In genomic region chr3:90466311-90466766, GRCm38 (mm10) we compare ENCODE assay signal across 8 mouse cellular contexts. TPM values are rescaled to one million over a fixed set of nuclear protein-coding genes. Genes with fewer than 3 reads are reported as not detected.
DNase-seq lines count a peak whose midpoint lies in the region; ATAC-seq and TF ChIP-seq lines count a peak whose summit lies in the region.

No protein-coding gene starts in this region.

- H3K9ac ChIP-seq in intestine, embryonic 16.5 days (ENCODE audit: low read depth, low read length): peak overlapping the region; percentile 66; the same call in 1 of the 2 replicates
- peak overlapping the region; percentile 61; the same call in 1 of the 2 replicates for H3K9ac ChIP-seq in midbrain, embryonic 16.5 days (ENCODE audit: low read depth, low read length)

- no peak overlapping the region for H3K27ac ChIP-seq in cortical plate, adult 2 months (ENCODE audit: insufficient read depth, low read length)
- no peak overlapping the region for H3K27ac ChIP-seq in intestine, embryonic 16.5 days (ENCODE audit: low read length)
- H3K27ac ChIP-seq in midbrain, embryonic 16.5 days (ENCODE audit: low read length): no peak overlapping the region

- peak overlapping the region; percentile 85 for H3K4me2 ChIP-seq in intestine, embryonic 16.5 days (ENCODE audit: low read depth, low read length)
- peak overlapping the region; percentile 98 for H3K4me2 ChIP-seq in midbrain, embryonic 16.5 days (ENCODE audit: low read length)

- peak overlapping the region; percentile 35; the same call in 1 of the 2 replicates for H3K4me3 ChIP-seq in cortical plate, adult 2 months (ENCODE audit: insufficient read depth, low read length)
- peak overlapping the region; percentile 64 for H3K4me3 ChIP-seq in intestine, embryonic 16.5 days (ENCODE audit: low read length)
- H3K4me3 ChIP-seq in midbrain, embryonic 16.5 days (ENCODE audit: low read depth, low read length): peak overlapping the region; percentile 65

- H3K27me3 ChIP-seq in intestine, embryonic 16.5 days (replicated peaks; ENCODE audit: control insufficient read depth, insufficient read depth, low read length): peaks cover 35% of the 10 kb centered on the region
- peaks cover 43% of the 10 kb centered on the region for H3K27me3 ChIP-seq in midbrain, embryonic 16.5 days (ENCODE audit: control insufficient read depth, insufficient read depth, low read depth, low read length)

- H3K36me3 ChIP-seq in intestine, embryonic 16.5 days (ENCODE audit: control insufficient read depth, insufficient read depth, low read length): no peaks in the 10 kb centered on the region
- H3K36me3 ChIP-seq in midbrain, embryonic 16.5 days (ENCODE audit: control insufficient read depth, insufficient read depth, low read length): no peaks in the 10 kb centered on the region

- peak; percentile 93 for TF ChIP-seq CTCF in cortical plate, adult 2 months (IDR thresholded peaks at IDR 0.05; ENCODE audit: extremely low read depth, insufficient read depth, low read length)

- under 1% methylated on average over 15 of the region's 15 CpGs for WGBS in intestine, embryonic 16.5 days
- under 1% methylated on average over 15 of the region's 15 CpGs for WGBS in midbrain, embryonic 16.5 days

- peak; percentile 37 for ATAC-seq in intestine, embryonic 16.5 days
- peak; percentile 50 for ATAC-seq in midbrain, embryonic 16.5 days

- peak; percentile 91 for DNase-seq in 3T3-L1 (ENCODE audit: low read depth, low spot score)
- DNase-seq in ZHBTc4 (ENCODE audit: low read depth, low spot score): peak; percentile 76
- DNase-seq in gastrocnemius, postnatal 25 days: peak; percentile 43
- DNase-seq in liver: peak; percentile 38
- peak; percentile 50 to 73 for DNase-seq in urinary bladder, postnatal 36 days (ENCODE audit: low spot score in 2 of 2)

- no peak for TF ChIP-seq POLR2A in cortical plate, adult 2 months (IDR thresholded peaks at IDR 0.05; ENCODE audit: extremely low read depth, insufficient read depth, low read length)

- H3K4me1 ChIP-seq in cortical plate, adult 2 months (ENCODE audit: control insufficient read depth, insufficient read depth, low read length): no peaks in the 10 kb centered on the region
- peaks cover 13% of the 10 kb centered on the region; the same call in 1 of the 2 replicates for H3K4me1 ChIP-seq in intestine, embryonic 16.5 days (ENCODE audit: control insufficient read depth, insufficient read depth, low read length)
- H3K4me1 ChIP-seq in midbrain, embryonic 16.5 days (ENCODE audit: control insufficient read depth, insufficient read depth, low read length): peaks cover 10% of the 10 kb centered on the region

- H3K9me3 ChIP-seq in intestine, embryonic 16.5 days (ENCODE audit: control insufficient read depth, low read length): no peaks in the 10 kb centered on the region
- no peaks in the 10 kb centered on the region for H3K9me3 ChIP-seq in midbrain, embryonic 16.5 days (replicated peaks; ENCODE audit: control insufficient read depth, low read length, poor library complexity, severe bottlenecking)

RNA-seq across cellular contexts. Expression of gene Npr1, which starts 0.7 kb away (rescaled TPM):
- 3.3 and 4.7 TPM in 2 replicates for polyA plus RNA-seq in cortical plate, adult 2 months (2012; rRNA removed)
- 10 to 100 TPM in 1 of 2 experiments, 1 to 10 TPM in 1; 7.7 to 10.8 TPM for total RNA-seq in gastrocnemius, postnatal 25 days (2021)
- 5.6 and 6.6 TPM in 2 replicates for polyA plus RNA-seq in intestine, embryonic 16.5 days (2015; fragmentation: Nextera tagmentation; extraction: Ambion mirVana)
- polyA plus RNA-seq in midbrain, embryonic 16.5 days (2015; fragmentation: Nextera tagmentation; extraction: Ambion mirVana): 1.9 TPM in 2 replicates

RNA-seq across cellular contexts. Expression of gene Ilf2, which starts 9.6 kb away (rescaled TPM):
- 78.7 and 79.5 TPM in 2 replicates for polyA plus RNA-seq in cortical plate, adult 2 months (2012; rRNA removed)
- total RNA-seq in gastrocnemius, postnatal 25 days (2021): 10 to 100 TPM; 23.4 to 25.6 TPM
- polyA plus RNA-seq in intestine, embryonic 16.5 days (2015; fragmentation: Nextera tagmentation; extraction: Ambion mirVana): 125 and 140 TPM in 2 replicates
- polyA plus RNA-seq in midbrain, embryonic 16.5 days (2015; fragmentation: Nextera tagmentation; extraction: Ambion mirVana): 260 and 272 TPM in 2 replicates

RNA-seq across cellular contexts. Expression of gene Snapin, which starts 24.5 kb away (rescaled TPM):
- polyA plus RNA-seq in cortical plate, adult 2 months (2012; rRNA removed): 65.0 and 73.2 TPM in 2 replicates
- total RNA-seq in gastrocnemius, postnatal 25 days (2021): 10 to 100 TPM; 57.4 to 60.0 TPM
- polyA plus RNA-seq in intestine, embryonic 16.5 days (2015; fragmentation: Nextera tagmentation; extraction: Ambion mirVana): 74.7 and 79.4 TPM in 2 replicates
- polyA plus RNA-seq in midbrain, embryonic 16.5 days (2015; fragmentation: Nextera tagmentation; extraction: Ambion mirVana): 85.1 and 86.6 TPM in 2 replicates

RNA-seq across cellular contexts. Expression of gene Ints3, which starts 32.9 kb away (rescaled TPM):
- 44.8 and 46.1 TPM in 2 replicates for polyA plus RNA-seq in cortical plate, adult 2 months (2012; rRNA removed)
- 10 to 100 TPM; 14.5 to 15.9 TPM for total RNA-seq in gastrocnemius, postnatal 25 days (2021)
- 20.2 and 22.1 TPM in 2 replicates for polyA plus RNA-seq in intestine, embryonic 16.5 days (2015; fragmentation: Nextera tagmentation; extraction: Ambion mirVana)
- 30.8 and 31.7 TPM in 2 replicates for polyA plus RNA-seq in midbrain, embryonic 16.5 days (2015; fragmentation: Nextera tagmentation; extraction: Ambion mirVana)

RNA-seq across cellular contexts. Expression of gene Chtop, which starts 43.0 kb away (rescaled TPM):
- 126 and 131 TPM in 2 replicates for polyA plus RNA-seq in cortical plate, adult 2 months (2012; rRNA removed)
- total RNA-seq in gastrocnemius, postnatal 25 days (2021): 10 to 100 TPM; 86.0 to 86.1 TPM
- polyA plus RNA-seq in intestine, embryonic 16.5 days (2015; fragmentation: Nextera tagmentation; extraction: Ambion mirVana): 90.4 and 99.8 TPM in 2 replicates
- 167 and 181 TPM in 2 replicates for polyA plus RNA-seq in midbrain, embryonic 16.5 days (2015; fragmentation: Nextera tagmentation; extraction: Ambion mirVana)

Comparison
In these comparisons a context has a peak if more than half of its experiments do, and no peak if none do; other contexts are left out.
1. DNase-seq: peak in every context shown above with its lines; median percentile 91 in 3T3-L1; 76 in ZHBTc4; 62 in urinary bladder, postnatal 36 days; 43 in gastrocnemius, postnatal 25 days; 38 in liver.